Mouse (Mus musculus): ENCODE data around the gene Pdzk1ip1. TPM values are rescaled to one million over a fixed set of nuclear protein-coding genes. Genes with fewer than 3 reads are reported as not detected.
A peak's percentile ranks its signal among the peaks of the same experiment; 100 is the strongest.

Gene Pdzk1ip1
- 8.4 and 10.7 TPM in 2 replicates for polyA plus RNA-seq (2012; rRNA removed)

- no peaks in the 10 kb centered on the region for H3K36me3 ChIP-seq (ENCODE audit: control insufficient read depth, insufficient read depth, low read length)
- H3K27me3 ChIP-seq (ENCODE audit: control insufficient read depth, insufficient read depth, low read length): no peaks in the 10 kb centered on the region
- TF ChIP-seq CTCF (IDR thresholded peaks at IDR 0.05; ENCODE audit: extremely low read depth, insufficient read length, insufficient replicate concordance, low read depth, low read length): no peak
- 0 out of 2 replicates have a peak, but pooled peaks have one; percentile 23 for TF ChIP-seq POLR2A (IDR thresholded peaks at IDR 0.05; ENCODE audit: low read depth, low read length)
- WGBS: 9% methylated on average over 11 of the region's 11 CpGs
- H3K4me3 ChIP-seq (ENCODE audit: low read depth, low read length): peak within 1 kb of the TSS; percentile 58
- peaks cover 4% of the 10 kb centered on the region; the same call in 1 of the 2 replicates for H3K4me1 ChIP-seq (ENCODE audit: control insufficient read depth, insufficient read depth, insufficient read length, low read length)
- no peak within 1 kb of the TSS for H3K27ac ChIP-seq (ENCODE audit: insufficient read depth, low read depth, low read length)
These were observed at the start of gene Pdzk1ip1 for GRCm38 (mm10) chr4:115088611-115089338. TSS of gene Pdzk1ip1 (plus strand) at chr4:115088708.

DNA sequence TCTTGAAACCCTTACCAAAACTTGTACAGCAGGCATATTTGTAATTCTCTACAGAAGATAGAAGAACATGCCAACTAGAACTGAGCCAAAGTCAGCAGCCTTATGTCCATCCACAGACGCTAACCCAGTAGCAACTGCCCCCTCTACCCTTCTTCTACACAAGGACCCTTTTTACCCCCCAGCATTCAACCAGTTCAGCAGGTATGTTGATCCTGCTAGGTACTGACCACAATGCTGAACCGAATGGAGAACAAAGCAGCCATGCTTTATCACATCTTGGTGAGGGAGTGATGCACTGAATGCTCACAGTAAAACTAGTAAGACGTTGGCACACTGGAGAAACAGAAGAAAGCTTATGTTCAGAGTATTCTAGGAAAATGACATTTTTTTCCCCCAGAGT is 42.9 kb upstream of the Pdzk1ip1 start:
- no peak for TF ChIP-seq POLR2A (IDR thresholded peaks at IDR 0.05; ENCODE audit: low read depth, low read length)
- TF ChIP-seq CTCF (IDR thresholded peaks at IDR 0.05; ENCODE audit: extremely low read depth, insufficient read length, insufficient replicate concordance, low read depth, low read length): no peak
- H3K27me3 ChIP-seq (ENCODE audit: control insufficient read depth, insufficient read depth, low read length): no peaks in the 10 kb centered on the region
- no peak overlapping the region for H3K27ac ChIP-seq (ENCODE audit: insufficient read depth, low read depth, low read length)
- H3K4me1 ChIP-seq (ENCODE audit: control insufficient read depth, insufficient read depth, insufficient read length, low read length): no peaks in the 10 kb centered on the region
- H3K4me3 ChIP-seq (ENCODE audit: low read depth, low read length): no peak overlapping the region
- H3K36me3 ChIP-seq (ENCODE audit: control insufficient read depth, insufficient read depth, low read length): peaks cover 8% of the 10 kb centered on the region
- WGBS: 74% methylated on average over 3 of the region's 3 CpGs

GRCm38 (mm10) chr4:115047750-115048149 is 40.8 kb upstream of the Pdzk1ip1 start:
- Histone ChIP-seq H3K27ac (ENCODE audit: insufficient read depth, low read depth, low read length) (no peak overlapping the region), H3K36me3 (ENCODE audit: control insufficient read depth, insufficient read depth, low read length) (no peaks in the 10 kb centered on the region), H3K4me1 (ENCODE audit: control insufficient read depth, insufficient read depth, insufficient read length, low read length) (no peaks in the 10 kb centered on the region; the same call in 1 of the 2 replicates), H3K4me3 (ENCODE audit: low read depth, low read length) (no peak overlapping the region), H3K27me3 (ENCODE audit: control insufficient read depth, insufficient read depth, low read length) (peaks cover 13% of the 10 kb centered on the region)
- WGBS: 5% methylated on average over 5 of the region's 5 CpGs
- peak; percentile 48; the same call in 1 of the 2 replicates for TF ChIP-seq CTCF (IDR thresholded peaks at IDR 0.05; ENCODE audit: extremely low read depth, insufficient read length, insufficient replicate concordance, low read depth, low read length)
- no peak for TF ChIP-seq POLR2A (IDR thresholded peaks at IDR 0.05; ENCODE audit: low read depth, low read length)

DNA sequence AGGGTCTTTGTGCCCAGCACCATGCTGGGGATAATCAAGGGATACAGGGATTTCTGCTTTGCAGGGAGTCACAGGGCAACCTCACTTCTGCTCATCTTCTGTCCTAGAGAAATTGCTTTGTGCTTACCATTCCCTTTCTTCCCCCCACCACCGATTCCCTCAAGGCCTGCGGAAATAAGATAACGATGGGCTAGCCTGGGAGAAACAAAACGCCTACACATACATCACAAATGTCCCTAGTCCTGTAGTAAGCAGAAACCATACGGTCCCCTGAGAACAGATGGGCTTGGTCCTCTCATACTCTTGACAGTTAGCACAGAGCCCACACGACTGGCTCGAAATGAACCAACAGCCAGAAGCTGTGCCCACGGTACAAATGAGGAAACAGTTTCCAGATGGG is 40.3 kb upstream of the Pdzk1ip1 start:
- WGBS: 76% methylated on average over 8 of the region's 8 CpGs
- no peaks in the 10 kb centered on the region; the same call in 1 of the 2 replicates for H3K4me1 ChIP-seq (ENCODE audit: control insufficient read depth, insufficient read depth, insufficient read length, low read length)
- H3K4me3 ChIP-seq (ENCODE audit: low read depth, low read length): no peak overlapping the region
- H3K27me3 ChIP-seq (ENCODE audit: control insufficient read depth, insufficient read depth, low read length): peaks cover 14% of the 10 kb centered on the region
- no peak overlapping the region for H3K27ac ChIP-seq (ENCODE audit: insufficient read depth, low read depth, low read length)
- H3K36me3 ChIP-seq (ENCODE audit: control insufficient read depth, insufficient read depth, low read length): no peaks in the 10 kb centered on the region
- TF ChIP-seq POLR2A (IDR thresholded peaks at IDR 0.05; ENCODE audit: low read depth, low read length): no peak
- no peak for TF ChIP-seq CTCF (IDR thresholded peaks at IDR 0.05; ENCODE audit: extremely low read depth, insufficient read length, insufficient replicate concordance, low read depth, low read length)

DNA sequence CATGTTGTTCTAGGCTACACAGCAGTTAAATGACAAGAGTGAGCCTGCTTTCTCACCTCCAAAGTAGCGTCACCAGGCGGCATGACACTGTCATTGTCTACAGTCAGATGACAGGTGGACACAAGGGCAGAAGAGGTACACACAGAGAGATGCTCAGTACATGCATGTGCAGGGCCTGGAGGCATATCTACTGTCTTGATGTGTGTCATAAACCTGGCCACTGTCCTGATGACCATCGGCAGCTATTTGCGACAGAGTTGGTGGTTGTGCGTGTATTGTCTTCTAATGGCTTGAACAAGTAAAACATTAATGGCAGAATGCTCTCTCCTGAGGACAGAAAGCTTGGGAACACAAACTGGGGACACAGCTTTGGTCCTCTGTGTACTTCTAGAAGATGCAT is 37.3 kb upstream of the Pdzk1ip1 start:
- 69% methylated on average over 5 of the region's 5 CpGs for WGBS
- no peaks in the 10 kb centered on the region for H3K36me3 ChIP-seq (ENCODE audit: control insufficient read depth, insufficient read depth, low read length)
- no peak overlapping the region for H3K27ac ChIP-seq (ENCODE audit: insufficient read depth, low read depth, low read length)
- H3K4me1 ChIP-seq (ENCODE audit: control insufficient read depth, insufficient read depth, insufficient read length, low read length): no peaks in the 10 kb centered on the region; the same call in 1 of the 2 replicates
- TF ChIP-seq CTCF (IDR thresholded peaks at IDR 0.05; ENCODE audit: extremely low read depth, insufficient read length, insufficient replicate concordance, low read depth, low read length) (no peak), POLR2A (IDR thresholded peaks at IDR 0.05; ENCODE audit: low read depth, low read length) (no peak)
- no peak overlapping the region for H3K4me3 ChIP-seq (ENCODE audit: low read depth, low read length)
- peaks cover 33% of the 10 kb centered on the region for H3K27me3 ChIP-seq (ENCODE audit: control insufficient read depth, insufficient read depth, low read length)

DNA sequence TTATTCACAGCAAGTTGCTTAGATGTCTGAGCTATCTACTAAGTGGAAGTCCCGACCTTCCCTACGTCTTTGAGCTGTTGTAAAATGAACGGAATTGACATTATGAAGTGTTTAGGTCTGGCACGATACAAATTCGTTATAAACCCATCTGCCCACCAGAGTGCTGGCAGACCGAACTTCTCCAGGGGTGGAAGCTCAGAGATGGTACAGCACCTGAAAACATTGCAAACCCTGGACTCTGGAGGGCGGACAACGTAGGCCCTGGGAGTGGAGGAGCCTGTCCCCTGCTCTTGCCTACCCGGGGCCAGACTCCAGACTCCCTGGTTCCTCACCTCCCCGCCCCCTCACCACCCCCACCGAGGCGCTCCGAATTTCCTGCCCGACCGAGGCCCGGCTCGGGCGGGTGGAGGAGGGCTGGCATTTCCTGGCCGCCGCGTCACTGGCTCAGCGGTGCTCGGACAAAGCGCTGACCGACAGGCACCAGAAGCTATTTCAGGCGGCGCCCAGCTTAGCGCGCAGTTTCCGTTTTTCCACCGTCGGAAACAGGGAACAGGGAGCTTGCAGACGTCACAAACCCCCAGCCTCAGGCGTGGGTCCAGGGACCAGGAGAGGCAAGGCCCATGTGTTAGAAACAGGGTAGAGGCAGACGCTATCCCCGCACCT is 36.0 kb upstream of the Pdzk1ip1 start:
- WGBS: 4% methylated on average over 36 of the region's 36 CpGs
- H3K4me3 ChIP-seq (ENCODE audit: low read depth, low read length): no peak overlapping the region
- TF ChIP-seq CTCF (IDR thresholded peaks at IDR 0.05; ENCODE audit: extremely low read depth, insufficient read length, insufficient replicate concordance, low read depth, low read length): no peak
- TF ChIP-seq POLR2A (IDR thresholded peaks at IDR 0.05; ENCODE audit: low read depth, low read length): no peak
- peaks cover 45% of the 10 kb centered on the region for H3K27me3 ChIP-seq (ENCODE audit: control insufficient read depth, insufficient read depth, low read length)
- no peaks in the 10 kb centered on the region for H3K36me3 ChIP-seq (ENCODE audit: control insufficient read depth, insufficient read depth, low read length)
- no peak overlapping the region for H3K27ac ChIP-seq (ENCODE audit: insufficient read depth, low read depth, low read length)
- H3K4me1 ChIP-seq (ENCODE audit: control insufficient read depth, insufficient read depth, insufficient read length, low read length): peaks cover 7% of the 10 kb centered on the region

GRCm38 (mm10) chr4:115055044-115055443 is 33.5 kb upstream of the Pdzk1ip1 start:
- 21% methylated on average over 2 of the region's 2 CpGs for WGBS
- no peak overlapping the region for H3K27ac ChIP-seq (ENCODE audit: insufficient read depth, low read depth, low read length)
- H3K4me1 ChIP-seq (ENCODE audit: control insufficient read depth, insufficient read depth, insufficient read length, low read length): peaks cover 7% of the 10 kb centered on the region
- TF ChIP-seq POLR2A (IDR thresholded peaks at IDR 0.05; ENCODE audit: low read depth, low read length) (no peak), CTCF (IDR thresholded peaks at IDR 0.05; ENCODE audit: extremely low read depth, insufficient read length, insufficient replicate concordance, low read depth, low read length) (no peak)
- H3K4me3 ChIP-seq (ENCODE audit: low read depth, low read length): no peak overlapping the region
- H3K36me3 ChIP-seq (ENCODE audit: control insufficient read depth, insufficient read depth, low read length): no peaks in the 10 kb centered on the region
- H3K27me3 ChIP-seq (ENCODE audit: control insufficient read depth, insufficient read depth, low read length): peaks cover 70% of the 10 kb centered on the region

Data from small intestine, adult 2 months (tissue).